Mouse (Mus musculus): ENCODE results near the gene Brd4.

GRCm38 (mm10) chr17:32189850-32190249, 94.7 kb downstream of the Brd4 start:
- TF ChIP-seq CTCF (IDR thresholded peaks at IDR 0.05; ENCODE audit: borderline replicate concordance, extremely low read depth, insufficient read depth, insufficient read length), result no peak
- TF ChIP-seq POLR2A (IDR thresholded peaks at IDR 0.05; ENCODE audit: borderline replicate concordance, extremely low read depth, insufficient read depth, insufficient read length, poor library complexity, severe bottlenecking), result no peak

All from brain, embryonic 14.5 days (tissue).